Mouse (Mus musculus): ENCODE measurements around the gene Nrxn2.

The Nrxn2 gene

DNA sequence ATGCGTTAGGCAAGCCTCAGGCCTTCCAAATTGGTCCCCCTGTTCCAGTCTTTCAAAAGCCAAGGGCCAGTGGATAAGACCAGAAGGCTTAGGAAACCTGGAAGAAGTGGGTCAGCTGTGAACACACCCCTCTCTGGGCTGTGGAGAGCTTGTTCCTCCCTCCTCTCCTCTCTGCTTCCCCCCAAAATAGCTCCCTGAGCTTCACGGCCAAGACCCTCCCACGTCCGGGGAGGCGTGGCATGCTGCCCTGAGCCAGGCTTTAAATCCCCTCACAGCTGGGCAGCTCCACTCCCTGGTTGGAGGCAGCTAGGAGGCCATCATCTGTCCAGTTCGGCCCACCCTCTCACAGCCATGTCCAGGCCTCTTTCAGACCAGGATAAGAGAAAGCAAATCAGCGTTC, 34.4 kb upstream of the Nrxn2 start, which contains the start of gene Pygm:
Pygm (plus strand) TSS at position 272 of the 400 bp plus-strand sequence.
- no peak for DNase-seq (ENCODE audit: low read depth, low spot score)

DNA sequence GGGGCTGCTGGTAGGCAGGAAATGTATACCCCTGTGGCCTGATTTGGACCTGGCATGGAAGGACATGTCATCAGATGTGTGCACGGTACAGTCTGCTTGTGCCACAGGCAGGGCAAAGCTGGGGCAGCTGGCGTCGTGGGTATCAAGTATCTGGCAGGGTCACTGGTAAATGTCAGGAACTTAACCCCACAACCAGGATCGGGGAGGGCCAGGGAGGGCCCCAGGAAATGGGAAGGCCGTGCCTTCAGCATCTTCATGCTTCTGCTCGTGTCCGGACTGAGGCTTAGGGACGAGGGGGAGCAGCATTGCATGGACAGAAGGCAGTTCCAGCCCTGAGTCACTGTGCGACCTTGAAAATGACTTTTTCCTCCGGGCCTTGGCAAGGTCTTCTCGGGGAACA, 33.6 kb upstream of the Nrxn2 start:
- no peaks in the 10 kb centered on the region for H3K27me3 ChIP-seq (ENCODE audit: control insufficient read depth, insufficient read depth, low read length, poor library complexity, severe bottlenecking)
- DNase-seq (ENCODE audit: low read depth, low spot score) = no peak
- no peaks in the 10 kb centered on the region for H3K36me3 ChIP-seq (ENCODE audit: control insufficient read depth, insufficient read depth, low read length, poor library complexity, severe bottlenecking)

More for the DNA sequence above, 34.4 kb upstream of the Nrxn2 start, which contains the start of gene Pygm:
- no peaks in the 10 kb centered on the region for H3K36me3 ChIP-seq (ENCODE audit: control insufficient read depth, insufficient read depth, low read length, poor library complexity, severe bottlenecking)
- no peaks in the 10 kb centered on the region for H3K27me3 ChIP-seq (ENCODE audit: control insufficient read depth, insufficient read depth, low read length, poor library complexity, severe bottlenecking)

DNA sequence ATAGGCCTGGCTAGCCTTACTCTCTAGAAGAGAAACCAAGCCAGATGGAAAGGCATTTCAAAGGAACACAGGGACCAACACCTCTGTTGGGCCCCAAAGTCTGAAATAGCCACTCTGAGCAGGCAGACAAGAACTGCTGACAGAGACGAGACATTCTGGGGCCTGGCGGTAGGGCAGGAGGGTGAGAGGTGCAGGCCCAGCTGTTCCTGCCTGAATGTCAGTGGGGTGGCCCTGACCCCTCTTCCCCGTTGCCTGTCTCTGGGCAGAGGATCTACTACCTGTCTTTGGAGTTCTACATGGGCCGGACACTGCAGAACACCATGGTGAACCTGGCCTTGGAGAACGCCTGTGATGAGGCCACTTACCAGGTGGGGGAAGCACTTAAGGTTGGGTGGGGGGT, 33.1 kb upstream of the Nrxn2 start:
- Histone ChIP-seq H3K36me3 (ENCODE audit: control insufficient read depth, insufficient read depth, low read length, poor library complexity, severe bottlenecking) (no peaks in the 10 kb centered on the region), H3K27me3 (ENCODE audit: control insufficient read depth, insufficient read depth, low read length, poor library complexity, severe bottlenecking) (no peaks in the 10 kb centered on the region)
- DNase-seq (ENCODE audit: low read depth, low spot score) = no peak

- DNase-seq (ENCODE audit: low read depth, low spot score) = no peak
- Histone ChIP-seq H3K36me3 (ENCODE audit: control insufficient read depth, insufficient read depth, low read length, poor library complexity, severe bottlenecking) (no peaks in the 10 kb centered on the region), H3K27me3 (ENCODE audit: control insufficient read depth, insufficient read depth, low read length, poor library complexity, severe bottlenecking) (no peaks in the 10 kb centered on the region)
Measured at GRCm38 (mm10) chr19:6385821-6386220, 32.7 kb upstream of the Nrxn2 start.

DNA sequence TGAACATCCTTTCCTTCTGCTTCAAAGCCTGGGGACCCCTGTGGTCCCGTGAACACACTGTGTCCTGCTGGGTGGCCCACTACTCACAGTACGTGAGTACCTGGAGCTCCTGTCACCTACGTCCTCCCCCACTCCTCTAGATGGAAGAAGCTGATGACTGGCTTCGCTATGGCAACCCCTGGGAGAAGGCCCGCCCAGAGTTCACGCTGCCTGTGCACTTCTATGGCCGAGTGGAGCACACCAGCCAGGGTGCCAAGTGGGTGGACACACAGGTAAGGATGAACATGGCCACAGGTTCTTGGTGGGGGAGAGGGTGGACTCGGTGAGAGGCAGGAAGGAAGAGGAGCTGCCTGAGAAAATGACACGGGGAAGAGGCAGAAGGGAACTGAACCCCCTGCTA, 32.3 kb upstream of the Nrxn2 start:
- no peaks in the 10 kb centered on the region for H3K36me3 ChIP-seq (ENCODE audit: control insufficient read depth, insufficient read depth, low read length, poor library complexity, severe bottlenecking)
- H3K27me3 ChIP-seq (ENCODE audit: control insufficient read depth, insufficient read depth, low read length, poor library complexity, severe bottlenecking) = no peaks in the 10 kb centered on the region
- DNase-seq (ENCODE audit: low read depth, low spot score) = no peak

GRCm38 (mm10) chr19:6388006-6388405, 30.5 kb upstream of the Nrxn2 start:
- Histone ChIP-seq H3K27me3 (ENCODE audit: control insufficient read depth, insufficient read depth, low read length, poor library complexity, severe bottlenecking) (no peaks in the 10 kb centered on the region), H3K36me3 (ENCODE audit: control insufficient read depth, insufficient read depth, low read length, poor library complexity, severe bottlenecking) (no peaks in the 10 kb centered on the region)
- DNase-seq (ENCODE audit: low read depth, low spot score) = no peak

DNA sequence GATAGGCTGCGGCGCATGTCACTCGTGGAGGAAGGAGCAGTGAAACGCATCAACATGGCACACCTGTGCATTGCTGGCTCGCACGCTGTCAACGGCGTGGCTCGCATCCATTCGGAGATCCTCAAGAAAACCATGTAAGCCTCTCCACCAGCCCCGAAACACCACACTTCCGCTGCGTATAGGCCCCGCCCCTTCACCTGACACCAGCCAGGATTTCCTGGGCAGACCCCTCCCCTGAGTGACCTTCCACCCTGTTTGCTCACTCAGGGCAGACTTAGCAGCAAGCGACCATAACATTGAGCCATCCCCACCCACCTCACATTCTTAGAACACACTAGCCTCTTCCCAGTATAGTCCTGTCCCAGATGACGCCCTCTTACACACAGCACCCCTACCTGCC, 28.7 kb upstream of the Nrxn2 start:
- Histone ChIP-seq H3K27me3 (ENCODE audit: control insufficient read depth, insufficient read depth, low read length, poor library complexity, severe bottlenecking) (no peaks in the 10 kb centered on the region), H3K36me3 (ENCODE audit: control insufficient read depth, insufficient read depth, low read length, poor library complexity, severe bottlenecking) (no peaks in the 10 kb centered on the region)
- peak; percentile 64 for DNase-seq (ENCODE audit: low read depth, low spot score)

DNA sequence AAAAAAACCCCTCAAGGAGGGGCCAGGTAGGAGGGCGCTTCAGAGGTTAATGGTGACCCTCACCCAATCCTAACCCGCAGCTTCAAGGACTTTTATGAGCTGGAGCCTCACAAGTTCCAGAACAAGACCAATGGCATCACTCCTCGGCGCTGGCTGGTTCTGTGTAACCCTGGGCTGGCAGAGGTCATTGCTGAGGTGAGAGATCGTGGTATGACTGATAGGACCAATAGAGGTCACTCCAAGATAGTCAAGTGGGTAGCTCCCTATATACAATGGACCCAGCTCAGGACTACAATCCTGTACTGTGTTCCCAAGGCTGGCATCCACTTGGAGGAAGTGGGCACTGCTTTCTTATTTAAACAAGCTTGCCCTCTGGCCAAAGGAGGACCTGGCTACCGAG, 28.3 kb upstream of the Nrxn2 start:
- Histone ChIP-seq H3K36me3 (ENCODE audit: control insufficient read depth, insufficient read depth, low read length, poor library complexity, severe bottlenecking) (no peaks in the 10 kb centered on the region), H3K27me3 (ENCODE audit: control insufficient read depth, insufficient read depth, low read length, poor library complexity, severe bottlenecking) (no peaks in the 10 kb centered on the region)
- no peak for DNase-seq (ENCODE audit: low read depth, low spot score)

- DNase-seq (ENCODE audit: low read depth, low spot score) = peak; percentile 48
- H3K27me3 ChIP-seq (ENCODE audit: control insufficient read depth, insufficient read depth, low read length, poor library complexity, severe bottlenecking) = no peaks in the 10 kb centered on the region
- no peaks in the 10 kb centered on the region for H3K36me3 ChIP-seq (ENCODE audit: control insufficient read depth, insufficient read depth, low read length, poor library complexity, severe bottlenecking)
Measured at GRCm38 (mm10) chr19:6392743-6393393, 25.7 kb upstream of the Nrxn2 start.

DNA sequence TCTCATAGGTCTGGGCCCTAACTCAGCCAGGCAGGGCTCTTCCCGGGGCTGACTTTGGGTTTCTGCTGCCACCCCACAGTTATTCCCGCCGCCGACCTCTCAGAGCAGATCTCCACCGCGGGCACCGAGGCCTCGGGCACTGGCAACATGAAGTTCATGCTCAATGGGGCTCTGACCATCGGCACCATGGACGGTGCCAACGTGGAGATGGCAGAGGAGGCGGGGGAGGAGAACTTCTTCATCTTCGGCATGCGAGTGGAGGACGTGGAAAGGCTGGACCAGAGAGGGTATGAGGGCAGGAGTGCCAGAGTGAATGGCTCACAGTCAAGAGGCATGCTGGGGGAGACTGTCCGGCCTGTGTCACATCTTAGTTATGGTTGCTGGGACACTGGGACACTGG, 24.9 kb upstream of the Nrxn2 start:
- Histone ChIP-seq H3K36me3 (ENCODE audit: control insufficient read depth, insufficient read depth, low read length, poor library complexity, severe bottlenecking) (no peaks in the 10 kb centered on the region), H3K27me3 (ENCODE audit: control insufficient read depth, insufficient read depth, low read length, poor library complexity, severe bottlenecking) (no peaks in the 10 kb centered on the region)
- DNase-seq (ENCODE audit: low read depth, low spot score) = no peak

- Histone ChIP-seq H3K36me3 (ENCODE audit: control insufficient read depth, insufficient read depth, low read length, poor library complexity, severe bottlenecking) (no peaks in the 10 kb centered on the region), H3K27me3 (ENCODE audit: control insufficient read depth, insufficient read depth, low read length, poor library complexity, severe bottlenecking) (no peaks in the 10 kb centered on the region)
- no peak for DNase-seq (ENCODE audit: low read depth, low spot score)
Measured at GRCm38 (mm10) chr19:6396237-6396636, 22.3 kb upstream of the Nrxn2 start.

DNA sequence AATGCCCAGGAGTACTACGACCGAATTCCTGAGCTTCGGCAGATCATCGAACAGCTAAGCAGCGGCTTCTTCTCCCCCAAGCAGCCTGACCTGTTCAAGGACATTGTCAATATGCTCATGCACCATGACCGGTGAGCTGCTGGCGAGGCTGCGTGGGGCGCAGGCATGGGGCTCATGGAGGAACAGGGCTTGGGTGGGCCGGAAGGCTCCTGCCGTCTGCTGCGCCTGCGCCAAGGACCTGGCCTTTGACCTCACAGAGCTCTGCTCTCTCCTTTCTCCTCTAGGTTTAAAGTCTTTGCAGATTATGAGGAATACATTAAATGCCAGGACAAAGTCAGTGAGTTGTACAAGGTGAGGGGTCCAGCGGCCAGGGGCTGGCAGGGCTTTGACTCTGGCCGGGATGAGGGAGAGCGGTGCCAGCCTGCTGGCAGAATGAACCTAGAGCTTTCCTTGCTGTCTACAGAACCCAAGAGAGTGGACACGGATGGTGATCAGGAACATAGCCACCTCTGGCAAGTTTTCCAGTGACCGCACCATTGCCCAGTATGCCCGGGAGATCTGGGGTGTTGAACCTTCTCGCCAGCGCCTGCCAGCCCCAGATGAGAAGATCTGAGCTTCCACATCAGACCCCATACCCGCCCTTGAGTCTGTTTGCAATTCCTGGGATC, 20.8 kb upstream of the Nrxn2 start:
- Histone ChIP-seq H3K36me3 (ENCODE audit: control insufficient read depth, insufficient read depth, low read length, poor library complexity, severe bottlenecking) (peaks cover 4% of the 10 kb centered on the region), H3K27me3 (ENCODE audit: control insufficient read depth, insufficient read depth, low read length, poor library complexity, severe bottlenecking) (no peaks in the 10 kb centered on the region)
- DNase-seq (ENCODE audit: low read depth, low spot score) = no peak

DNA sequence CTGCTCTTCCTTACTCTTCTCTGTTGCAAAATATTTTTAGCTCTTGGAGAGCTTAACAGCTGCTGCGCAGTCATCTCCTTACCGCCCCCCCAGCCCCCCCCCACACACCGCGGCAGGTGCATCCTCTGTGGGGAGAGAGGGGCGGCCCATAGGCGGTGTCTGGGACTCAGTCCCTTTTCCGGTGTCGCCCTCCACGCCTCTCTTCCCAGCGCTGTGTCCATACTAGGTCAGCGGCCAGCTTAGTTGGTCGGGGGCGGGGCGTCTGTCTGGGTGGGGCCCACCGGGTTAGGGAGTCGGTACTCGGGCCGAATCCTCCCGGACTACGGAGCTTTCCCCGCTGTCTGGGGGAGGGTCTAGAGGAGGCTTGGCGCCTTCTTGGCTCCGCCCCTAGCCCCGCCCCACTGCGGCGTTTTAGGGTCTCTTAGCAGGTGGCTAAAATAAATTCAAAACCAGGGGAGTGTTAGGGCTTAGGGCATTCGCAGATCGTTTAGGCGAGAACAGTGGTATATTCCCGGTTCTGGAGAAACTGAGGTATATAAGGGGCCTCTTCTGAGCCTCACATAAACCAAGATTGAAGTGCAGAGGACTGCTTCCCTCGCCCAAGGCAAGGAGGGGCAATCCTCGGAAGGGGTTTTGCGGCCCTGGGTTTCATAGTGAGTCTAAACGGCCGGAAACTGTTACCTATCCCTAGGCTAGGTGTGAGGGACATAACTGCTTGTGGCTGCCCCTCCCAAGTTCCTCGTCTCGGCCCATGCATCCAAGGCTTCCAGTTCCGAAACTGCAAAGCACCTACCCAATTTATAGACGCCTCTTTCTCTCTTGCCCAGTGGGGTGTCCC, 19.9 kb upstream of the Nrxn2 start:
- DNase-seq (ENCODE audit: low read depth, low spot score) = peak; percentile 74
- Histone ChIP-seq H3K36me3 (ENCODE audit: control insufficient read depth, insufficient read depth, low read length, poor library complexity, severe bottlenecking) (peaks cover 11% of the 10 kb centered on the region), H3K27me3 (ENCODE audit: control insufficient read depth, insufficient read depth, low read length, poor library complexity, severe bottlenecking) (no peaks in the 10 kb centered on the region)

DNA sequence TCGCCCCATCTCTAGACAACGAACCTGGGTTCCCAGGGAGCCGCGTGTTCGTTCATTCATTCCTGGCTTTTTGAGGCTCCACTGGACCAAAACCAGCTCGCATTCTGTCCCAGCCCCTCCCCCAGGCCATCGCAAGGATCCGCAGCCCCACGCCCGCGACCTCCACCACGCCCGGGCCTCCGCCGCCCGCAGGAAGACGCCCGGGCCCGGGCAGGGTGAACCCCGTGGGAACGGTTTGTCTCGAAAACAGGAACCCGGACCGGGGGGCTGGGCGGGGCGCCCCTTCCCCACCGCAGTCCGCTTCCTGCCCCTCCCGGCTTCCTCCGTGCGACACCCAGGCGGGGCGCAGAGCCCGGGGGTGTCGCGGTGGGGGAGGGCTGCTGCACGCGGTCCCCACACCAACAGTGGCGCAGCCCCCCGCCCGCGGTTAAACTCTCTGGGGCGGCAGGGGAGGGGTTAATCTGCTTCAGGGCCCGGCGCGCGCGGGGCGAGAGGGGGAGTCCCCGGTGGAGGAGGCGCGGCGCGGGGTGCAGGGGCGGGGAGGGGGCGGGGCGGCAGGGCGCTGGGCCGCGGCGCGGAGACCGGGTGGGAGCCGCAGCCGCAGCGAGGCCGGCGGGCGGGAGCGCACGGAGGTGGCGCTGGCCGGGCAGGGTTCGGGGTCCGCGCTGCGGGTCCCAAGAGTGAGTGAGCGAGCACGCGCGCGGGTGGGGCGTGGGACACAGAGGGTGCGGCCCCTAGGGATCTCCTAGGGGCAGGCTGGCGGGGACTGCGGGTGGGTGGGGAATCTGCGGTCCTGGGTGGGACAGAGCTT, 19.0 kb upstream of the Nrxn2 start, which contains the start of gene Rasgrp2:
Rasgrp2 (plus strand) TSS at position 56 of the 811 bp plus-strand sequence.
- H3K27me3 ChIP-seq (ENCODE audit: control insufficient read depth, insufficient read depth, low read length, poor library complexity, severe bottlenecking) = no peaks in the 10 kb centered on the region
- DNase-seq (ENCODE audit: low read depth, low spot score) = peak; percentile 85
- H3K36me3 ChIP-seq (ENCODE audit: control insufficient read depth, insufficient read depth, low read length, poor library complexity, severe bottlenecking) = peaks cover 14% of the 10 kb centered on the region
